Mouse (Mus musculus) liver, postnatal 0 days (tissue): ENCODE measurements around the gene Psme4. TPM values are rescaled to one million over a fixed set of nuclear protein-coding genes. Genes with fewer than 3 reads are reported as not detected.

Experiments used
- ATAC-seq: fragments of 200-750 bp; cut with Nextera tagmentation; 2 replicates; pipeline ENCODE4 v1.8.0; 2017; ENCODE audit warnings: mild to moderate bottlenecking, moderate library complexity
- DNase-seq: peaks from one replicate; pipeline ENCODE4 v3.0.0-alpha.2; 2016
- H3K27ac ChIP-seq: fragments of 300-500 bp; sonication (generic); 2 replicates; pipeline ENCODE4 v1.5.1; 2014; ENCODE audit warnings: antibody characterized with exemption, moderate library complexity, mild to moderate bottlenecking, low read depth
- H3K27me3 ChIP-seq: fragments of 300-500 bp; sonication (generic); 2 replicates; pipeline ENCODE4 v1.6.1; 2014; ENCODE audit warnings: low read length, control low read depth, mixed read lengths; ENCODE audit not compliant: insufficient read depth
- H3K36me3 ChIP-seq: fragments of 300-500 bp; sonication (generic); replicated peaks from 2 replicates; pipeline ENCODE4 v1.6.1; 2014; ENCODE audit warnings: mild to moderate bottlenecking, control low read depth, low read length, moderate library complexity, mixed read lengths; ENCODE audit not compliant: insufficient read depth
- H3K4me1 ChIP-seq: fragments of 300-500 bp; sonication (generic); 2 replicates; pipeline ENCODE4 v1.6.1; 2014; ENCODE audit warnings: antibody characterized with exemption, mild to moderate bottlenecking, control low read depth; ENCODE audit not compliant: insufficient read depth
- H3K4me2 ChIP-seq: fragments of 300-500 bp; sonication (generic); 2 replicates; pipeline ENCODE4 v1.6.1; 2014; ENCODE audit warnings: low read depth, mild to moderate bottlenecking, low read length, moderate library complexity, mixed read lengths
- H3K4me3 ChIP-seq: fragments of 300-500 bp; sonication (generic); 2 replicates; pipeline ENCODE4 v1.5.1; 2014; ENCODE audit warnings: low read depth, low read length
- H3K9ac ChIP-seq: fragments of 300-500 bp; sonication (generic); replicated peaks from 2 replicates; pipeline ENCODE4 v1.6.1; 2014; ENCODE audit warnings: mild to moderate bottlenecking, moderate library complexity
- H3K9me3 ChIP-seq: fragments of 300-500 bp; sonication (generic); 2 replicates; pipeline ENCODE4 v1.6.1; 2016; ENCODE audit warnings: mild to moderate bottlenecking, control low read depth, low read length, mixed read lengths
- CTCF ChIP-seq: sonication (generic); IDR thresholded peaks from 2 replicates; pipeline ENCODE4 v1.5.1; 2016; ENCODE audit warnings: antibody characterized with exemption, low read depth
- EP300 ChIP-seq: IDR thresholded peaks from 2 replicates; pipeline ENCODE4 v1.6.1; 2016; ENCODE audit warnings: antibody characterized with exemption, low read depth, mild to moderate bottlenecking
- WGBS: fragments of 180-500 bp; shearing (Covaris S2); extraction: QIAGEN DNeasy Blood & Tissue Kit; methylation state at CpG from one replicate; pipeline ENCODE4 v1.1.7; 2014; ENCODE audit not compliant: insufficient replicate concordance; 5-methylcytosine and 5-hydroxymethylcytosine counted together
- polyA plus RNA-seq: library from polyadenylated mRNA; unstranded; fragments of >200 nt; fragmentation: Nextera tagmentation; extraction: Ambion mirVana; gene quantifications from 2 replicates; pipeline ENCODE4 v1.2.1, GENCODE M21; 2015

Psme4 gene
- polyA plus RNA-seq, 1 experiment from 2014 or later = 7.8 TPM

GRCm38 (mm10) chr11:30872425-30872824 is 100.9 kb downstream of the Psme4 start:
- TF ChIP-seq EP300 (no peak), CTCF (no peak)
- no peak overlapping the region for H3K27ac ChIP-seq
- peaks cover 21% of the 10 kb centered on the region for H3K36me3 ChIP-seq
- H3K4me1 ChIP-seq = no peaks in the 10 kb centered on the region
- ATAC-seq = no peak
- H3K4me2 ChIP-seq = no peak overlapping the region
- DNase-seq = no peak
- no peaks in the 10 kb centered on the region for H3K27me3 ChIP-seq
- no peaks in the 10 kb centered on the region for H3K9me3 ChIP-seq
- H3K9ac ChIP-seq = no peak overlapping the region
- H3K4me3 ChIP-seq = no peak overlapping the region

- 0 out of 2 replicates have a peak within 1 kb of the TSS, but pooled peaks have one; percentile 30 for H3K9ac ChIP-seq
- peak within 1 kb of the TSS; percentile 34 for H3K4me3 ChIP-seq
- H3K4me1 ChIP-seq = peaks cover 6% of the 10 kb centered on the region
- DNase-seq (peak; percentile 51), ATAC-seq (peak; percentile 88)
- H3K36me3 ChIP-seq = peaks cover 4% of the 10 kb centered on the region; the same call in 1 of the 2 replicates
- TF ChIP-seq CTCF = no peak
- TF ChIP-seq EP300 = no peak
- no peak within 1 kb of the TSS for H3K27ac ChIP-seq
- H3K4me2 ChIP-seq = peak within 1 kb of the TSS; percentile 59
- H3K9me3 ChIP-seq = no peaks in the 10 kb centered on the region
- WGBS = 8% methylated on average over 41 of the region's 41 CpGs
- H3K27me3 ChIP-seq = peaks cover 7% of the 10 kb centered on the region
These were observed 113.8 kb downstream of the Psme4 start, which contains the start of the genes Gpr75 and Asb3 for GRCm38 (mm10) chr11:30885171-30885871. Gene Gpr75, plus strand, starts transcription at chr11:30885358. Gene Asb3, plus strand, starts transcription at chr11:30885416.

- Histone ChIP-seq H3K27me3 (peaks cover 7% of the 10 kb centered on the region), H3K4me1 (peaks cover 6% of the 10 kb centered on the region), H3K36me3 (no peaks in the 10 kb centered on the region), H3K27ac (no peak overlapping the region), H3K9me3 (no peaks in the 10 kb centered on the region), H3K4me2 (no peak overlapping the region), H3K9ac (no peak overlapping the region), H3K4me3 (no peak overlapping the region)
- TF ChIP-seq EP300 (no peak), CTCF (no peak)
- ATAC-seq = no peak
- DNase-seq = no peak
- 76% methylated on average over 2 of the region's 2 CpGs for WGBS
These were observed 116.6 kb downstream of the Psme4 start for GRCm38 (mm10) chr11:30888153-30888552.

- Histone ChIP-seq H3K4me2 (no peak overlapping the region), H3K36me3 (no peaks in the 10 kb centered on the region), H3K4me1 (no peaks in the 10 kb centered on the region), H3K9ac (no peak overlapping the region), H3K4me3 (no peak overlapping the region), H3K27ac (no peak overlapping the region), H3K27me3 (no peaks in the 10 kb centered on the region), H3K9me3 (no peaks in the 10 kb centered on the region)
- no peak for TF ChIP-seq EP300
- TF ChIP-seq CTCF = no peak
- WGBS = 76% methylated on average over 1 of the region's 1 CpGs
- DNase-seq (no peak), ATAC-seq (no peak)
These were observed 124.7 kb downstream of the Psme4 start for GRCm38 (mm10) chr11:30896201-30896600.

GRCm38 (mm10) chr11:30899312-30899711 is 127.8 kb downstream of the Psme4 start:
- Histone ChIP-seq H3K27me3 (no peaks in the 10 kb centered on the region), H3K27ac (no peak overlapping the region), H3K4me3 (no peak overlapping the region), H3K9me3 (no peaks in the 10 kb centered on the region), H3K36me3 (no peaks in the 10 kb centered on the region), H3K4me1 (no peaks in the 10 kb centered on the region), H3K9ac (no peak overlapping the region), H3K4me2 (no peak overlapping the region)
- ATAC-seq = no peak
- no peak for TF ChIP-seq CTCF
- no peak for TF ChIP-seq EP300
- DNase-seq = no peak

- Histone ChIP-seq H3K4me3 (no peak overlapping the region), H3K4me1 (no peaks in the 10 kb centered on the region), H3K4me2 (no peak overlapping the region), H3K9me3 (no peaks in the 10 kb centered on the region), H3K36me3 (no peaks in the 10 kb centered on the region), H3K9ac (no peak overlapping the region), H3K27me3 (no peaks in the 10 kb centered on the region), H3K27ac (no peak overlapping the region)
- ATAC-seq = no peak
- 75% methylated on average over 3 of the region's 3 CpGs for WGBS
- DNase-seq = no peak
- TF ChIP-seq CTCF = no peak
- TF ChIP-seq EP300 = no peak
These were observed 140.8 kb downstream of the Psme4 start for GRCm38 (mm10) chr11:30912311-30912710.
